Comparison of ENCODE assay signal across 7 mouse cellular contexts in the genomic region with DNA sequence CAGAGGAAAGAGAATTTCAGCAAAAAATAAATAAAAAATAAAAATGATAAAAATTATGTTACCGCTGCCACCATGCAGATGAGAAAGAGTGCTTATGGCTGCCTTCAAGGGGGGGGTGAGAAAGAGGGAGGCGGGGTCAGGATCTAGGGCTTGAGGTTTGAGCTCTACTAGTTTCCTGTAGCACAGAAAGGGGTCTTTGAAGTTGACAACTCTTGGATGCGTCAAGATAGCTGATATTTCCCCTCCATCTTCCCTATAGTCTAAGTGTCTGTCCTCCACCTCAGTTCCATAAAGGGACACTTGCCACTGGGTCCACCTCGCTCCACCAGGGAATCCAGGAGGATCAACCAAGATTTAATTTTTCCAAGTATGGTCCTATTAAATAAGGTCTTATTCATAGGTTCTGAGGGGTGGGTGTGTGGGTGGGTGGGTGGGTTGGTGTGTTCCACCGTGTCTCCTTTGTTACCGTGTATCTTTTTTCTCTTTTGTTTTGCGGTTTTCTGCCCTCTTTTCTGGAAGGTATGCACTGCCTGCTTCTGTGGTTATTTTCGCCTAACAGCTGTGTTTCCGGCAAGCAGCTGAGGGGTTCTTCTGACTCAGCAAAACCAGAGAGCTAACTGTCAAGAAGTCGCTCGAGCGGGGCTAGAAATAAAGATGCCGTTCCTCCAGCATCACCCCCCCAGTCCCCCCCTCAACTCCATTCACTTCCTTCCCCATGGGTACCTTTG.
DNase-seq lines count a peak whose midpoint lies in the region; ATAC-seq and TF ChIP-seq lines count a peak whose summit lies in the region.

No protein-coding gene starts in this region.

- H3K4me2 ChIP-seq in neural tube, embryonic 15.5 days: no peak overlapping the region
- peak overlapping the region; percentile 29 for H3K4me2 ChIP-seq in liver, embryonic 16.5 days (ENCODE audit: low read depth, low read length)

- H3K27ac ChIP-seq in neural tube, embryonic 15.5 days (replicated peaks): no peak overlapping the region
- peak overlapping the region; percentile 21 for H3K27ac ChIP-seq in bone marrow, adult 2 months (ENCODE audit: control insufficient read depth, insufficient read depth, low read depth, low read length, poor library complexity)
- no peak overlapping the region for H3K27ac ChIP-seq in liver, embryonic 16.5 days (ENCODE audit: low read length)
- H3K27ac ChIP-seq in hindbrain, embryonic 10.5 days: no peak overlapping the region

- no peak for TF ChIP-seq CTCF in bone marrow, adult 2 months (IDR thresholded peaks at IDR 0.05; ENCODE audit: control insufficient read depth, insufficient read depth, low read length)

- WGBS in neural tube, embryonic 15.5 days: 60% methylated on average over 13 of the region's 13 CpGs
- WGBS in bone marrow, adult 2 months: 2% methylated on average over 13 of the region's 13 CpGs
- WGBS in liver, embryonic 16.5 days (ENCODE audit: insufficient replicate concordance): 16% methylated on average over 13 of the region's 13 CpGs
- 72% methylated on average over 13 of the region's 13 CpGs for WGBS in hindbrain, embryonic 10.5 days

- H3K9ac ChIP-seq in neural tube, embryonic 15.5 days (replicated peaks): no peak overlapping the region
- no peak overlapping the region for H3K9ac ChIP-seq in liver, embryonic 16.5 days (ENCODE audit: low read depth, low read length)

- peak; percentile 35; the same call in 1 of the 2 replicates for ATAC-seq in neural tube, embryonic 15.5 days (ENCODE audit: low FRiP score)
- ATAC-seq in liver, embryonic 16.5 days (ENCODE audit: low read depth): no peak

- DNase-seq in neural tube, embryonic 10.5 days (ENCODE audit: extremely low spot score, low spot score): no peak
- peak; percentile 77 for DNase-seq in thymus, postnatal 25 days
- no peak for DNase-seq in hindbrain, embryonic 10.5 days (ENCODE audit: low spot score)
- no peak for DNase-seq in urinary bladder, adult 18-20 months (ENCODE audit: low spot score in 2 of 2)

- peaks cover 19% of the 10 kb centered on the region for H3K4me1 ChIP-seq in neural tube, embryonic 15.5 days
- H3K4me1 ChIP-seq in bone marrow, adult 2 months (ENCODE audit: control insufficient read depth, insufficient read depth, low read length): peaks cover 11% of the 10 kb centered on the region
- H3K4me1 ChIP-seq in liver, embryonic 16.5 days (ENCODE audit: control insufficient read depth, low read depth, low read length): peaks cover 4% of the 10 kb centered on the region; the same call in 1 of the 2 replicates
- H3K4me1 ChIP-seq in hindbrain, embryonic 10.5 days (replicated peaks): peaks cover 31% of the 10 kb centered on the region

- no peak overlapping the region for H3K4me3 ChIP-seq in neural tube, embryonic 15.5 days (replicated peaks)
- no peak overlapping the region for H3K4me3 ChIP-seq in bone marrow, adult 2 months (replicated peaks; ENCODE audit: control insufficient read depth, low read depth, low read length)
- no peak overlapping the region for H3K4me3 ChIP-seq in liver, embryonic 16.5 days (ENCODE audit: low read depth, low read length)
- no peak overlapping the region for H3K4me3 ChIP-seq in hindbrain, embryonic 10.5 days

- H3K36me3 ChIP-seq in neural tube, embryonic 15.5 days: no peaks in the 10 kb centered on the region
- H3K36me3 ChIP-seq in liver, embryonic 16.5 days (ENCODE audit: control insufficient read depth, insufficient read depth): no peaks in the 10 kb centered on the region
- H3K36me3 ChIP-seq in hindbrain, embryonic 10.5 days: no peaks in the 10 kb centered on the region

- no peaks in the 10 kb centered on the region for H3K9me3 ChIP-seq in neural tube, embryonic 15.5 days (replicated peaks)
- H3K9me3 ChIP-seq in liver, embryonic 16.5 days (replicated peaks; ENCODE audit: control insufficient read depth, low read length): no peaks in the 10 kb centered on the region
- H3K9me3 ChIP-seq in hindbrain, embryonic 10.5 days: no peaks in the 10 kb centered on the region

- no peaks in the 10 kb centered on the region for H3K27me3 ChIP-seq in neural tube, embryonic 15.5 days (replicated peaks)
- peaks cover 25% of the 10 kb centered on the region for H3K27me3 ChIP-seq in liver, embryonic 16.5 days (ENCODE audit: control insufficient read depth, insufficient read depth, low read depth, low read length)
- H3K27me3 ChIP-seq in hindbrain, embryonic 10.5 days (ENCODE audit: insufficient read depth, poor library complexity, severe bottlenecking): 0 out of 2 replicates have a peak, but pooled peaks cover 10% of the 10 kb centered on the region

- no peak for TF ChIP-seq POLR2A in bone marrow, adult 2 months (IDR thresholded peaks at IDR 0.05; ENCODE audit: borderline replicate concordance, control insufficient read depth, low read depth, low read length)
